Mouse (Mus musculus) B cell, adult 2 months (primary cell): ENCODE data around the gene Otos.

ENCODE experiments used
- DNase-seq, 2 experiments: peaks; one replicate each; pipeline ENCODE4 v3.0.0; 2022

The Otos gene

GRCm38 (mm10) chr1:92596019-92596418 is 52.6 kb downstream of the Otos start:
- DNase-seq = no peak
